Mouse (Mus musculus) C2C12 (cell line): Measurements from ENCODE around the gene Gpr85. TPM values are rescaled to one million over a fixed set of nuclear protein-coding genes. Genes with fewer than 3 reads are reported as not detected.

Source experiments
- H3K27me3 ChIP-seq: one replicate; pipeline ENCODE4 v1.6.1; 2011; ENCODE audit not compliant: control insufficient read depth, insufficient read depth, insufficient read length
- H3K36me3 ChIP-seq: one replicate; pipeline ENCODE4 v1.6.1; 2011; ENCODE audit not compliant: control insufficient read depth, insufficient read depth
- H3K4me3 ChIP-seq: one replicate; pipeline ENCODE4 v1.5.1; 2011; ENCODE audit warnings: mild to moderate bottlenecking, control low read depth; ENCODE audit not compliant: poor library complexity, insufficient read depth, severe bottlenecking
- H3K79me2 ChIP-seq: one replicate; pipeline ENCODE4 v1.6.1; 2011; ENCODE audit not compliant: control insufficient read depth, insufficient read depth
- H3K79me3 ChIP-seq: one replicate; pipeline ENCODE4 v1.6.1; 2011; ENCODE audit warnings: low read depth, control low read depth
- H3ac ChIP-seq: one replicate; pipeline ENCODE3; 2011; ENCODE audit warnings: low read depth; ENCODE audit not compliant: control insufficient read depth, insufficient read length
- CEBPB ChIP-seq: IDR thresholded peaks from one replicate; pipeline ENCODE4 v1.6.1; 2011; ENCODE audit warnings: low read depth, mild to moderate bottlenecking, control low read depth, moderate library complexity
- CTCF ChIP-seq: IDR thresholded peaks from one replicate; pipeline ENCODE4 v1.5.1; 2011; ENCODE audit not compliant: control insufficient read depth, insufficient read depth, insufficient read length
- FOSL1 ChIP-seq: IDR thresholded peaks from one replicate; pipeline ENCODE4 v1.8.0; 2011; ENCODE audit warnings: mild to moderate bottlenecking, low read length; ENCODE audit not compliant: poor library complexity, insufficient read depth, severe bottlenecking
- MAX ChIP-seq: IDR thresholded peaks from one replicate; pipeline ENCODE4 v1.6.1; 2011; ENCODE audit warnings: mild to moderate bottlenecking, control low read depth
- MYOD1 ChIP-seq: IDR thresholded peaks from one replicate; pipeline ENCODE4 v1.6.1; 2011; ENCODE audit warnings: low read depth; ENCODE audit not compliant: control insufficient read depth, insufficient read length
- MYOG ChIP-seq: IDR thresholded peaks from one replicate; pipeline ENCODE4 v1.6.1; 2011; ENCODE audit not compliant: control insufficient read depth, insufficient read length; ENCODE audit errors: extremely low read depth
- USF1 ChIP-seq: IDR thresholded peaks from one replicate; pipeline ENCODE4 v1.6.1; 2011; ENCODE audit warnings: low read depth, mild to moderate bottlenecking, control low read depth, moderate library complexity
- polyA plus RNA-seq: library from polyadenylated mRNA; unstranded; fragments of >200 nt; fragmentation: generic; extraction: Trizol; gene quantifications from one replicate; pipeline ENCODE4 v1.2.1, GENCODE M21; 2012; ENCODE audit warnings: missing spikeins

Gpr85 gene
- polyA plus RNA-seq, 1 experiment: 0.98 TPM

GRCm38 (mm10) chr6:13797389-13797788, 42.4 kb downstream of the Gpr85 start:
- Histone ChIP-seq H3K79me3 (no peaks in the 10 kb centered on the region), H3K79me2 (no peaks in the 10 kb centered on the region), H3ac (no peak overlapping the region), H3K27me3 (no peaks in the 10 kb centered on the region), H3K36me3 (no peaks in the 10 kb centered on the region), H3K4me3 (no peak overlapping the region)
- TF ChIP-seq CEBPB (no peak), FOSL1 (no peak), MYOG (no peak), MYOD1 (no peak), USF1 (no peak), MAX (no peak), CTCF (no peak)

Other genes starting within 250 kb of the Gpr85 start
- 6.6 TPM for gene Tmem168, start 231.8 kb downstream of the Gpr85 start, polyA plus RNA-seq
- 1.9 TPM for gene Bmt2, start 162.0 kb downstream of the Gpr85 start, polyA plus RNA-seq
- gene 2610001J05Rik, start 31.6 kb upstream of the Gpr85 start, polyA plus RNA-seq: 63.8 TPM